Mouse (Mus musculus) G1E (cell line): Measurements from ENCODE around the gene Gusb.

ENCODE experiments used
- GATA1 ChIP-seq: IDR thresholded peaks from 2 replicates; pipeline ENCODE4 v1.6.1; 2012; ENCODE audit warnings: borderline replicate concordance, low read length, inconsistent platforms, mixed read lengths
- POLR2AphosphoS5 ChIP-seq: IDR thresholded peaks from 2 replicates; pipeline ENCODE4 v1.6.1; 2012; ENCODE audit warnings: low read depth, low read length, inconsistent platforms; ENCODE audit not compliant: insufficient replicate concordance

- TF ChIP-seq POLR2AphosphoS5 (no peak), GATA1 (no peak)
Observed at GRCm38 (mm10) chr5:129997700-129998099, 5.1 kb downstream of the Gusb start.
